Mouse (Mus musculus): ENCODE results near the gene Rad51b. TPM values are rescaled to one million over a fixed set of nuclear protein-coding genes. Genes with fewer than 3 reads are reported as not detected.

Rad51b gene
- polyA plus RNA-seq, 1 experiment from 2014 or later = 1.3 TPM

DNA sequence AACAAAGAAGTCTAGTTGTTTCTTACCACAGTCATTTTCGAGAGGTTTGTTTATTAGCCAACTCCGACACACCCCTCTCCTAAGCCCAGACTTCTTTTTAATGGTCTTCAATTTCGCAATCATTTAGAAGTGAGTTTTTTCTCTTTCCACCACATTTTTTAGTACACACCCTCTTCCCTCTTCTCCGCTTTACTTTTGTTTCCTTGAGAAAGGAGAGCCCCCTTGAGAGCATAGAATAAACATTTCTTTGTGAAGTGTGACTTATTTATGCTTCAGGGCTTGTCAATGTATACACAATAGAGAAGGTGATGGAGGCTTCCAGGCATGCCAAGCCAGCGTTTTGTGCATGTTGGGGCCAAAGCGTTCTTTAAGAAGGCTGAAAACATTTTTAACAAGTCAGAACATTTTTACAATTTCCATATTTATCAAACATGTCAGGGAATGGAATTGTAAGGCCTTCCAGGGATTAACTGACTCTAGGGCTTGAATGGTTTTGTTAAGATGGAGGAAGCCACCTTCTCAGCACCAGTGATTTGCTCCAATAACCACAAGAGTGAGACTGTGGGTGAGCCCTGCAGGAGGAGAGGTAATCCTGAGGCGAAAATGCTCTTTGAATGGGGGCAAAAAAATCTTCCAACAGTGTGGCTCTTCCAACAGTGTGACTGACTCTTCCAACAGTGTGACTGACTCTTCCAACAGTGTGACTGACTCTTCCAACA, 136.8 kb downstream of the Rad51b start:
- Histone ChIP-seq H3K9ac (no peak overlapping the region), H3K27me3 (replicated peaks) (no peaks in the 10 kb centered on the region), H3K4me2 (no peak overlapping the region), H3K9me3 (no peaks in the 10 kb centered on the region), H3K36me3 (replicated peaks) (no peaks in the 10 kb centered on the region), H3K4me3 (no peak overlapping the region), H3K27ac (no peak overlapping the region), H3K4me1 (no peaks in the 10 kb centered on the region)
- ATAC-seq (replicated peaks) = no peak
- 29% methylated on average over 7 of the region's 7 CpGs for WGBS

DNA sequence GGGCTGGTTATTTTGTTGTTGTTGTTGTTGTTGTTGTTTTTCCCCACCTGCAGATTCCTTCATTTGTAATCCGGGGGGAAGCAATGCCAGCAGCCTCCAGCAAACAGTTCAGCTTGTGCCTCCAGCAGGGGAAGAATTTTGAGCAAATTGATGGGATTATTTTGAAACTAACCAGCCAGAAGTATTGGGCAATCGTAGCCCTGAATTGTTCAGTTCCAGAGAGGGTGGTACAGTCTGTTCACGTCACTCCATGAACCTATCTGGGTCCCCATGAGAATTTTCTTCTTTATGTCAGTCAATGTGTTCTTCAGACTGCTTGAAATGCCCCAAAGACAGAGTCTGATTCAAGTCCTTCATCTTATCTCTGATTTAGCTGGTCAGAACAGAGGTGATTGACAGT, 138.4 kb downstream of the Rad51b start:
- Histone ChIP-seq H3K27ac (no peak overlapping the region), H3K9me3 (no peaks in the 10 kb centered on the region), H3K27me3 (replicated peaks) (no peaks in the 10 kb centered on the region), H3K4me2 (no peak overlapping the region), H3K36me3 (replicated peaks) (no peaks in the 10 kb centered on the region), H3K9ac (no peak overlapping the region), H3K4me3 (no peak overlapping the region), H3K4me1 (no peaks in the 10 kb centered on the region)
- 66% methylated on average over 3 of the region's 3 CpGs for WGBS
- no peak for ATAC-seq (replicated peaks)

DNA sequence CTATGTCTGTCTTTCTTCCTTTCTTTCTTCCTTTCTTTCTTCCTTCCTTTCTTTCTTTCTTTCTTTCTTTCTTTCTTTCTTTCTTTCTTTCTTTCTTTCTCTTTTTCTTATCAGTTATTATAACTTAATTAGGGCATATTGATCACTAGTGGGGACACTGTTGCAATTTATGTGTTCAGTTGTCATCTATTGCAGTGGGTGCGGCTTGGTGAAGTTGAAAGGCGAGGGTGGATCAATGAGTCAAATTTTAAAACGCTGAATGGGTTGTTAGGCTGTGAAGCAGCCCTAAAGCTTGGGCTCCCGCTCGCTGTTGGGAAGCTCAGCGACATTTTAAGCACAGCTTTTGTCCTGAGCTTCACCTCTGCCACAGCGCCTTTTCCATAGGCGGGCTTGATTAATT, 139.0 kb downstream of the Rad51b start:
- 51% methylated on average over 8 of the region's 8 CpGs for WGBS
- no peak overlapping the region for H3K9ac ChIP-seq
- H3K4me3 ChIP-seq = no peak overlapping the region
- ATAC-seq (replicated peaks) = no peak
- no peaks in the 10 kb centered on the region for H3K27me3 ChIP-seq (replicated peaks)
- no peak overlapping the region for H3K27ac ChIP-seq
- no peaks in the 10 kb centered on the region for H3K4me1 ChIP-seq
- H3K36me3 ChIP-seq (replicated peaks) = no peaks in the 10 kb centered on the region
- H3K4me2 ChIP-seq = no peak overlapping the region
- no peaks in the 10 kb centered on the region for H3K9me3 ChIP-seq

DNA sequence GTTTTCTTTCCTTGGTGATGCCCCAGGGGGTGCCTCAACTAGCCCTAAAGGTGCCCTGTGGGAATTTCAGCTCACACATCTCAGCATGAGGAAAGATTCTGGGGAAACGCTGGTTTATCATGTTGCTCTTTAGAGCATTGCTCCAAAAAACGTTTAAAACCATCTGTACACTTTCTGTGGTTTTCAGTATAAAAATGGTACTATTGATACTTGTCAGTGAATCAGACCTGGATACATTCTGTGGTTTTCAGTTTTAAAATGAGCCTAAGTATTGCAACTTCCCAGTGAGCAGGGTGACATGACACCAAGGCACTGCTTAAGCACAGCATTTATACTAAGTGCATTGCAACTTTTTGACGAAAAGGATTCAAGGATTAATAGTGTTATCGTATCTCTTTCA, 139.8 kb downstream of the Rad51b start:
- H3K9ac ChIP-seq = no peak overlapping the region
- WGBS = 72% methylated on average over 4 of the region's 4 CpGs

DNA sequence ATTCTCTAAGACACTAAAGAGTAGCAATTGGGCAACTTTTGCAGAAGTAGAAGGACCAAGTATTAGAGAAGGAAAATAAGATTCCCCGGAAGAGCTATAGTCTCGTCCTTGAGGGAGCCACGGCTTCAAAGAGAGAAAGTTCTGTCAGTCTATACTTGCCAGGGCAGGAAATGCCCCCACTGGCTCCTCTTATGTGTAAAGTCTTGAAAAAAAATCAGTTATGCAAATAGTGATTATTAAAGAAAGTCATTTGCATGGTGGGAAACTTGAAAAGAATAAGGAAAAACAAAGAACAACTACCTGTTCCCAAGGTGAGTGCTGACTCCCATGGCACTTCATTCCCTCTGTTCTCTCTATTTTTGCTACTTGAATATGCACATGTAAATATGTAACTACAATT, 140.5 kb downstream of the Rad51b start:
- Histone ChIP-seq H3K27me3 (replicated peaks) (no peaks in the 10 kb centered on the region), H3K27ac (no peak overlapping the region), H3K36me3 (replicated peaks) (no peaks in the 10 kb centered on the region), H3K4me1 (no peaks in the 10 kb centered on the region), H3K4me3 (no peak overlapping the region), H3K9me3 (no peaks in the 10 kb centered on the region), H3K4me2 (no peak overlapping the region), H3K9ac (no peak overlapping the region)
- ATAC-seq (replicated peaks) = no peak
- WGBS = 84% methylated on average over 3 of the region's 3 CpGs

More for the DNA sequence above, 139.8 kb downstream of the Rad51b start:
- no peak overlapping the region for H3K4me3 ChIP-seq
- no peaks in the 10 kb centered on the region for H3K27me3 ChIP-seq (replicated peaks)
- H3K4me2 ChIP-seq = no peak overlapping the region
- H3K27ac ChIP-seq = no peak overlapping the region
- no peaks in the 10 kb centered on the region for H3K4me1 ChIP-seq
- H3K9me3 ChIP-seq = no peaks in the 10 kb centered on the region
- no peak for ATAC-seq (replicated peaks)
- no peaks in the 10 kb centered on the region for H3K36me3 ChIP-seq (replicated peaks)

DNA sequence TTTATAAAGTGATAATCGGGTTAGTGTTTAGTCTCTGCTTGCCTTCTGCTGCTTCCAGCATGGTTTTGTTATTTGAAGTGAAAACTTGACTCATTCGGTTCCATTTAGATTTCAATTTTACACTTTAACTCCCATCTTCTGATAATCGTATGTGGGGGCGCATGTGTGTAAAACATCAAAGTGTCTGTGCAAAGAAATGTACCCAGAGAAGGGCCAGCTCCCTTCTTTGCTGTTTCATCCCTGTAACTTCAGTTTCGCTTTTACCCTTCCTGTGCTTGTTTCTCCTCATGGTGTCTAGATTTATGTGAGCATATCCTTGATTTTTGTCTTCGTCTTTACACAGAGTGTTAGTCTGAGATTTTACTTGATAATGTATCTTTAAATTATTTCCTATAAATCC, 142.9 kb downstream of the Rad51b start:
- no peak overlapping the region for H3K27ac ChIP-seq
- H3K9ac ChIP-seq = no peak overlapping the region
- H3K4me2 ChIP-seq = no peak overlapping the region
- H3K9me3 ChIP-seq = no peaks in the 10 kb centered on the region
- H3K4me1 ChIP-seq = no peaks in the 10 kb centered on the region
- H3K4me3 ChIP-seq = no peak overlapping the region
- no peak for ATAC-seq (replicated peaks)
- no peaks in the 10 kb centered on the region for H3K27me3 ChIP-seq (replicated peaks)
- no peaks in the 10 kb centered on the region for H3K36me3 ChIP-seq (replicated peaks)
- 95% methylated on average over 6 of the region's 6 CpGs for WGBS

DNA sequence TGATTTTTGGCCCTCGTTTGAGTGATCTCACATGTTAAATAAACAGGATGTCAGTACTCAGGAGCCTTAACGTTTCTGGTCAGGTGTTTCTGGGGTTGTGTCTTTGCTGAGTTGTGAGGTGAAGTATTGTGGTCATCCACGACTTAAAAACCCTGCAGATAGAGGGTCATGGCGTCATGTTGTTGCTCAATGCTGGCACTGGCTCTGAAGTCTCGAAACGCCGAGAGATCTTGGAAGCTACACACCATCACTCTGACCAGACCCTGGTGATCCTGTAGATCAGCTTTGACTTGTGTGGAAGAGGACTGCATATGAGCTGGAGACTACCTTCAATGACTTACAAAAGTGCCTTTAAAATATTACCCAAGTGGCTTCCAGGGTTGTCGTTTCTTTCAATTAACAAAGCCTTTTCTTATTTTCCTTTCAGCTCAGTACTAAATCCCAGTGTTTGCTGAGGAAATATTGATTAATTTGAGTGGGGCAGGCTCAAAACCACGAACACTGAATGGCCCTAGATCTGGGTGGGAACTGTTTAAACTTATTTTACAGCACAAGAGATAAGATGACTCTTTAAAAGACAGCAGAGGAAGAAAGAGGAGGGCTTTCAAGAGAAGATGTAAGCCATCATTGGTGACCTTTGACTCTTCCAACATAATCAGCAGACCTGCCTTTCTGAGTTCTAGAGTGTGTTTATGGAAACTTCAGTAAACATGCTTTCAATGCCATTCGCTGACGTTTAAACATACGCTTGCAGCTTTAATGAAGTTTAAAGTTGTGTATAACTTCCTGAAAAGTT, 144.3 kb downstream of the Rad51b start:
- H3K4me3 ChIP-seq = no peak overlapping the region
- ATAC-seq (replicated peaks) = no peak
- H3K9ac ChIP-seq = no peak overlapping the region
- no peaks in the 10 kb centered on the region for H3K27me3 ChIP-seq (replicated peaks)
- 86% methylated on average over 12 of the region's 12 CpGs for WGBS
- H3K4me1 ChIP-seq = no peaks in the 10 kb centered on the region
- H3K9me3 ChIP-seq = no peaks in the 10 kb centered on the region
- H3K36me3 ChIP-seq (replicated peaks) = no peaks in the 10 kb centered on the region
- H3K27ac ChIP-seq = no peak overlapping the region
- H3K4me2 ChIP-seq = no peak overlapping the region

DNA sequence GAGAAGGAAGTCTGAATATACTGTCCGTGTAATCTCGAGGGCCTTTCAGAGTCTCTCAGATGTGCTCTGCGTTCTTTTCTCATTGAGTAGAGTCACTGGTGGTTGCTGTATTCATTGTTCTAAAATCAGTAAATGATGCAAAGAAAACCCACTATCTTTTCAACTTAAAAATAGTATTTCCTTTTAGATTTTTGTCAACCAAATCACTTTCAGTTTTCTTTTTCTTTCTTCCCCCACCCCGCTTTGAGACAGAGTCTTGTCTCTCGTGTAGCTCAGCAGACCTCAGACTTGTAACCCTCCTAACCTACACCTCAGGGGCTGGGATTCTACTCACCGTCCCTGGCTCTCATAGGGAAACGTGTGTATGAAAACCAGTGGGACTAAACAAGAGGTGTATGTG, 145.0 kb downstream of the Rad51b start:
- ATAC-seq (replicated peaks) = no peak
- no peaks in the 10 kb centered on the region for H3K27me3 ChIP-seq (replicated peaks)
- no peak overlapping the region for H3K4me3 ChIP-seq

DNA sequence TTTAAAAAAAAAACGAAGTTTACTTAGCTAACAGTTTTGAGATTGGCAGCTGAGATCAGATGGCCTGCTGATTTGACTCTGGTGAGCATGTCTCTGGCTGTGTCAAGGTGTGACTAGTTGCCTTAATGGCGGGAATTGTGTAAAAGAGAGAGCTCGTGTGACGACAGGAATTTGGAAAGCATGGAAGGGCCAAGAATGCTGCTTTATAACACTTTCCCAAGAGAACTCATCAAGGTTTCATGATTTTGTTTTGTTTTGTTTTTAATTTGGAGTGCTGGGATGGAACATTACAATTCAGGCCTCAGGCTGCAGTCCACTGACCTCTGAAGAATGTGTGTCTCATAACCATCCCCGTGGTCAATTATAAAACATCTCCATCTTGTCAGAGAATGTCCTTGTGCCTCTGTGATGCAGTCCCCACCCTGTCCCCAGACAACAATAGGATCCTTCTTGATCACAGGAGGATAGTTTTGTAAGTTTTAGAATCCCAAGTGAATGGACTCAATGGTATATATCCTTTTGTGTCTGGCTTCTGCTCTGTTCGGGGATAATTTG, 145.8 kb downstream of the Rad51b start:
- H3K9me3 ChIP-seq = no peaks in the 10 kb centered on the region
- H3K4me2 ChIP-seq = no peak overlapping the region
- H3K27ac ChIP-seq = no peak overlapping the region
- no peaks in the 10 kb centered on the region for H3K36me3 ChIP-seq (replicated peaks)
- H3K9ac ChIP-seq = no peak overlapping the region
- H3K27me3 ChIP-seq (replicated peaks) = no peaks in the 10 kb centered on the region
- H3K4me1 ChIP-seq = no peaks in the 10 kb centered on the region
- 68% methylated on average over 6 of the region's 6 CpGs for WGBS
- ATAC-seq (replicated peaks) = no peak
- H3K4me3 ChIP-seq = no peak overlapping the region

More for the DNA sequence above, 145.0 kb downstream of the Rad51b start:
- no peaks in the 10 kb centered on the region for H3K36me3 ChIP-seq (replicated peaks)
- H3K9ac ChIP-seq = no peak overlapping the region
- no peaks in the 10 kb centered on the region for H3K4me1 ChIP-seq
- no peak overlapping the region for H3K27ac ChIP-seq
- H3K9me3 ChIP-seq = no peaks in the 10 kb centered on the region
- H3K4me2 ChIP-seq = no peak overlapping the region
- WGBS = 88% methylated on average over 7 of the region's 7 CpGs

DNA sequence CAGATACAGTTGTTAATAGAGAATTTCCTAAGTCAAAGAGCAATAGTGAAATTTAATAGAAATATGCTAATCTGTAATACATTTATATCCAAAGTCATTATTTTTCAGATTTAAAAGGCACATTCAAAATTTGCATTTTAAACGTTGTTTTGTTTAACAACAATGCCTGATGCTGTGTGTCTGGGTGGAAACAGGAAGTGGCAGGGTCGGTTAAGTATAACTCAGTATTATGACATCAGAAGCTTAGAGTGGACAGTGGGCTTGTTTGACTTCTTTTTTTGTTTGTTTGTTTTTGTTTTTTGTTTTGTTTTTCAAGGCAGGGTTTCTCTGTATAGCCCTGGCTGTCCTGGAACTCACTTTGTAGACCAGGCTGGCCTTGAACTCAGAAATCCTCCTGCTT, 147.6 kb downstream of the Rad51b start:
- no peak for ATAC-seq (replicated peaks)
- WGBS = 86% methylated on average over 2 of the region's 2 CpGs
- no peak overlapping the region for H3K4me2 ChIP-seq

DNA sequence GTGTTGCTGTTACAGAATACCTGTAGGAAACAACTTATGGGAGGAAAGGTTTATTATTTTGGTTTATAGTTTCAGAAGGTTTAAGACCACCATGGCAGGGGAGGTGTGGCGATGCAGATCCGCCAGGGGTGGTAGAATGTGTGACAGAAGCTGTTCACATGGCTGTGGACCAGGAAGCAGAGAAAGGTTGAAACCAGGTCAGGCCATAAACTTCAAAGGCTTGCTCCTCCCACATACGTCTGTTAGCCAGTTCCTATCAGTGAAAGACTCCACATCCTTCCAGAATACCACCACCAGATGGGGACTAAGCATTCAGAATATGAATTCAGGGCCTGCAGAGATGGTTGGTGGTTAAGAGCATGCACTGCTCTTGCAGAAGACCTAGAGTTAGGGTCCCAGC, 150.0 kb downstream of the Rad51b start:
- no peak for ATAC-seq (replicated peaks)
- Histone ChIP-seq H3K4me2 (no peak overlapping the region), H3K4me3 (no peak overlapping the region), H3K36me3 (replicated peaks) (no peaks in the 10 kb centered on the region), H3K9me3 (no peaks in the 10 kb centered on the region), H3K9ac (no peak overlapping the region), H3K27me3 (replicated peaks) (no peaks in the 10 kb centered on the region), H3K27ac (no peak overlapping the region), H3K4me1 (no peaks in the 10 kb centered on the region)
- 86% methylated on average over 3 of the region's 3 CpGs for WGBS

More for the DNA sequence above, 147.6 kb downstream of the Rad51b start:
- H3K27me3 ChIP-seq (replicated peaks) = no peaks in the 10 kb centered on the region
- H3K36me3 ChIP-seq (replicated peaks) = no peaks in the 10 kb centered on the region
- no peak overlapping the region for H3K27ac ChIP-seq
- H3K4me1 ChIP-seq = no peaks in the 10 kb centered on the region
- no peaks in the 10 kb centered on the region for H3K9me3 ChIP-seq
- H3K9ac ChIP-seq = no peak overlapping the region
- no peak overlapping the region for H3K4me3 ChIP-seq

DNA sequence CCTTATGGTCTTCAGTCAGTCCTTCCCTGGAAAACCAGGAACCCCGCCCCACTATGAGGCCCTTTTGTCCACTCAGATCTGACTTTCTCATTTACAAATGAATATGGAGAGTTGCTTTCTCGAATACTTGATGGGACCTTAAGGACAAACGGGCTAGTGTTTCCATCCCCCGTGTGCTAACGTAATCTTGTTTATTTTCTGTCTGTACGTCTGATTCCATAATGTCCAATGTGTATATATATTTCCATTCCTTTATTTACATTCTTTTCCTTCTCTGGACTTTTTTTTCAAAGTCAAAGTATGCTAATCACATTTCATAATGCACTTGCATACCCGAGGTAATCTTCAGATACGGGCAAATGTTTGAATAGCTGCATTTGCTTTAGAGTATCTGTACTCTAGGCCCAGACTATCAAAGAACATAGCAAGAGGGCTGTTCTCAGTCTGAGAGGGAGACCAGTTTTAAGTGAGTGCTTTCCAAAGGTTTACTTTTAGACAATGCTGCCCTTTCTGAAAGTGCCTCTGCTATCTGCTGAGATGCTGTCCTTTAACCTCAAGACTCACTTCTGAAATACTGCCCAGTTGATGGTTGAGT, 152.8 kb downstream of the Rad51b start:
- 55% methylated on average over 8 of the region's 8 CpGs for WGBS
- no peaks in the 10 kb centered on the region for H3K36me3 ChIP-seq (replicated peaks)
- no peaks in the 10 kb centered on the region for H3K27me3 ChIP-seq (replicated peaks)
- H3K27ac ChIP-seq = no peak overlapping the region
- H3K4me3 ChIP-seq = no peak overlapping the region
- H3K4me1 ChIP-seq = no peaks in the 10 kb centered on the region
- no peak overlapping the region for H3K4me2 ChIP-seq
- no peaks in the 10 kb centered on the region for H3K9me3 ChIP-seq
- ATAC-seq (replicated peaks) = no peak
- H3K9ac ChIP-seq = no peak overlapping the region

Measured in midbrain, embryonic 15.5 days (tissue).